Mouse (Mus musculus): ENCODE data around the gene Gdf11. TPM values are rescaled to one million over a fixed set of nuclear protein-coding genes. Genes with fewer than 3 reads are reported as not detected.
A peak's percentile ranks its signal among the peaks of the same experiment; 100 is the strongest.

The Gdf11 gene
- polyA plus RNA-seq, 1 experiment from 2014 or later: 8.2 TPM

DNA sequence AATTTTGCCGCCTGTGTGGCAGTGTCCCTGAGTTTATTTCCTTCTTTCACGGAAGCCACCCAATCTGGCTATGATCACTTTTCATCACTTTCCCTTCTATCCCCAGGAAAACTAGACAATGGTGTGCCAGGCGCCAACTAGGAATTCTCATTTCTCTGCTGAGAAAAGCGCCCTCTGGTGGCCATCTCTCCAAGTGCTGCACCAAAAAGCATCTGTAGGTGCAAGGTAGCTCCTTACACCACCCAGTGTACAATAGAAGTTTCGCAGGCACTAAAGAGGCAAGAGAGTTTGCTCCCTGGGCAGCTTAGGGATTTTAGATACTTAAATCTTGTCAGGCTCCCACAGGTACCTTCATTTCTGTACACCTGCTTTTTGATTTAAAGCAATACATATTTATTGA lies 21.7 kb upstream of the Gdf11 start:
- no peaks in the 10 kb centered on the region for H3K9me3 ChIP-seq (ENCODE audit: control insufficient read depth, low read length)
- no peaks in the 10 kb centered on the region for H3K4me1 ChIP-seq (ENCODE audit: control insufficient read depth, insufficient read depth, low read length)
- 10% methylated on average over 5 of the region's 5 CpGs for WGBS
- no peak overlapping the region; the same call in 1 of the 2 replicates for H3K27ac ChIP-seq (ENCODE audit: low read depth, low read length)
- no peak overlapping the region for H3K4me3 ChIP-seq (ENCODE audit: low read depth, low read length)
- H3K4me2 ChIP-seq (ENCODE audit: low read depth, low read length): no peak overlapping the region
- H3K36me3 ChIP-seq (ENCODE audit: control insufficient read depth, insufficient read depth, low read length): no peaks in the 10 kb centered on the region
- ATAC-seq (ENCODE audit: low read depth): peak; percentile 42
- no peak overlapping the region for H3K9ac ChIP-seq (replicated peaks; ENCODE audit: low read depth, low read length)
- no peaks in the 10 kb centered on the region; the same call in 1 of the 2 replicates for H3K27me3 ChIP-seq (ENCODE audit: control insufficient read depth, insufficient read depth, low read length)

DNA sequence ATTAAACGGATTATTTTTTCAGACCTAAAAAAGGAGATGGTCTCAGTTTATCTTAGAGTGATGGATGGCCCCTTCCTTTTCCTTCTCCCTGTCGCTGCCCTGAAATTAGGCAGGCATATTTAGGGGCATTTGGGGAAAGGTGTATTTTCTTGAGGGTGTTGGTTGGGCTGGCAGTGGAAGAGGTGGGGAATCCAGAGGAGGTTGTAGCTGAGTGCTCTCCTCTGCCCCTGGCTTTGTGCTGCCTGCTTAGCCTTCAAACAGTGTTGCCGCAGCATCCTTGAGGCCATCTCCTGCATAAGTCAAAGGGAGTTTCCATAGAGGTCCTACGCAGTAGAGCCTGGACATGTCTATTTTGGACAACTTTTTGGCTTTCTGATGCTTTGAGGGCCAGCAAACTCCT lies 21.3 kb upstream of the Gdf11 start:
- Histone ChIP-seq H3K9me3 (ENCODE audit: control insufficient read depth, low read length) (no peaks in the 10 kb centered on the region), H3K27ac (ENCODE audit: low read depth, low read length) (no peak overlapping the region)

GRCm38 (mm10) chr10:128912268-128912667 lies 20.8 kb upstream of the Gdf11 start:
- no peaks in the 10 kb centered on the region for H3K9me3 ChIP-seq (ENCODE audit: control insufficient read depth, low read length)
- no peaks in the 10 kb centered on the region; the same call in 1 of the 2 replicates for H3K27me3 ChIP-seq (ENCODE audit: control insufficient read depth, insufficient read depth, low read length)
- no peaks in the 10 kb centered on the region for H3K36me3 ChIP-seq (ENCODE audit: control insufficient read depth, insufficient read depth, low read length)
- no peak for ATAC-seq (ENCODE audit: low read depth)
- H3K27ac ChIP-seq (ENCODE audit: low read depth, low read length): no peak overlapping the region
- no peak overlapping the region for H3K4me2 ChIP-seq (ENCODE audit: low read depth, low read length)
- no peaks in the 10 kb centered on the region for H3K4me1 ChIP-seq (ENCODE audit: control insufficient read depth, insufficient read depth, low read length)
- H3K9ac ChIP-seq (replicated peaks; ENCODE audit: low read depth, low read length): no peak overlapping the region
- 91% methylated on average over 3 of the region's 4 CpGs for WGBS
- H3K4me3 ChIP-seq (ENCODE audit: low read depth, low read length): no peak overlapping the region

More for the DNA sequence above, 21.3 kb upstream of the Gdf11 start:
- Histone ChIP-seq H3K9ac (replicated peaks; ENCODE audit: low read depth, low read length) (no peak overlapping the region), H3K27me3 (ENCODE audit: control insufficient read depth, insufficient read depth, low read length) (no peaks in the 10 kb centered on the region; the same call in 1 of the 2 replicates), H3K4me3 (ENCODE audit: low read depth, low read length) (no peak overlapping the region), H3K4me1 (ENCODE audit: control insufficient read depth, insufficient read depth, low read length) (no peaks in the 10 kb centered on the region), H3K4me2 (ENCODE audit: low read depth, low read length) (no peak overlapping the region; the same call in 1 of the 2 replicates), H3K36me3 (ENCODE audit: control insufficient read depth, insufficient read depth, low read length) (no peaks in the 10 kb centered on the region)
- ATAC-seq (ENCODE audit: low read depth): no peak
- 85% methylated on average over 4 of the region's 4 CpGs for WGBS

- no peaks in the 10 kb centered on the region for H3K4me1 ChIP-seq (ENCODE audit: control insufficient read depth, insufficient read depth, low read length)
Observed at GRCm38 (mm10) chr10:128911430-128911829, 19.9 kb upstream of the Gdf11 start.

GRCm38 (mm10) chr10:128910066-128910841 lies 18.7 kb upstream of the Gdf11 start:
- ATAC-seq (ENCODE audit: low read depth): peak; percentile 33

More at GRCm38 (mm10) chr10:128911430-128911829, 19.9 kb upstream of the Gdf11 start:
- Histone ChIP-seq H3K4me2 (ENCODE audit: low read depth, low read length) (no peak overlapping the region), H3K9ac (replicated peaks; ENCODE audit: low read depth, low read length) (no peak overlapping the region), H3K4me3 (ENCODE audit: low read depth, low read length) (no peak overlapping the region), H3K36me3 (ENCODE audit: control insufficient read depth, insufficient read depth, low read length) (no peaks in the 10 kb centered on the region), H3K9me3 (ENCODE audit: control insufficient read depth, low read length) (no peaks in the 10 kb centered on the region), H3K27ac (ENCODE audit: low read depth, low read length) (no peak overlapping the region), H3K27me3 (ENCODE audit: control insufficient read depth, insufficient read depth, low read length) (no peaks in the 10 kb centered on the region; the same call in 1 of the 2 replicates)
- WGBS: 92% methylated on average over 6 of the region's 6 CpGs
- no peak for ATAC-seq (ENCODE audit: low read depth)

GRCm38 (mm10) chr10:128909567-128910028 lies 18.1 kb upstream of the Gdf11 start:
- Histone ChIP-seq H3K36me3 (ENCODE audit: control insufficient read depth, insufficient read depth, low read length) (no peaks in the 10 kb centered on the region), H3K27me3 (ENCODE audit: control insufficient read depth, insufficient read depth, low read length) (no peaks in the 10 kb centered on the region; the same call in 1 of the 2 replicates), H3K27ac (ENCODE audit: low read depth, low read length) (peak overlapping the region; percentile 48; the same call in 1 of the 2 replicates), H3K4me2 (ENCODE audit: low read depth, low read length) (peak overlapping the region; percentile 75), H3K4me1 (ENCODE audit: control insufficient read depth, insufficient read depth, low read length) (no peaks in the 10 kb centered on the region), H3K9me3 (ENCODE audit: control insufficient read depth, low read length) (no peaks in the 10 kb centered on the region), H3K4me3 (ENCODE audit: low read depth, low read length) (peak overlapping the region; percentile 67), H3K9ac (replicated peaks; ENCODE audit: low read depth, low read length) (peak overlapping the region; percentile 81)
- under 1% methylated on average over 28 of the region's 41 CpGs for WGBS
- ATAC-seq (ENCODE audit: low read depth): peak; percentile 56

More at GRCm38 (mm10) chr10:128910066-128910841, 18.7 kb upstream of the Gdf11 start:
- peak overlapping the region; percentile 67 for H3K4me3 ChIP-seq (ENCODE audit: low read depth, low read length)
- H3K4me2 ChIP-seq (ENCODE audit: low read depth, low read length): peak overlapping the region; percentile 75
- H3K9ac ChIP-seq (replicated peaks; ENCODE audit: low read depth, low read length): peak overlapping the region; percentile 81
- WGBS: 2% methylated on average over 57 of the region's 66 CpGs
- H3K4me1 ChIP-seq (ENCODE audit: control insufficient read depth, insufficient read depth, low read length): no peaks in the 10 kb centered on the region
- peak overlapping the region; percentile 48; the same call in 1 of the 2 replicates for H3K27ac ChIP-seq (ENCODE audit: low read depth, low read length)
- no peaks in the 10 kb centered on the region for H3K36me3 ChIP-seq (ENCODE audit: control insufficient read depth, insufficient read depth, low read length)
- H3K27me3 ChIP-seq (ENCODE audit: control insufficient read depth, insufficient read depth, low read length): no peaks in the 10 kb centered on the region; the same call in 1 of the 2 replicates
- H3K9me3 ChIP-seq (ENCODE audit: control insufficient read depth, low read length): no peaks in the 10 kb centered on the region

GRCm38 (mm10) chr10:128908778-128909448 lies 17.4 kb upstream of the Gdf11 start:
- H3K9me3 ChIP-seq (ENCODE audit: control insufficient read depth, low read length): no peaks in the 10 kb centered on the region
- no peak overlapping the region for H3K27ac ChIP-seq (ENCODE audit: low read depth, low read length)
- 0 out of 2 replicates have a peak overlapping the region, but pooled peaks have one; percentile 81 for H3K9ac ChIP-seq (replicated peaks; ENCODE audit: low read depth, low read length)

GRCm38 (mm10) chr10:128904812-128905211 lies 13.3 kb upstream of the Gdf11 start:
- H3K27me3 ChIP-seq (ENCODE audit: control insufficient read depth, insufficient read depth, low read length): no peaks in the 10 kb centered on the region; the same call in 1 of the 2 replicates
- no peaks in the 10 kb centered on the region for H3K4me1 ChIP-seq (ENCODE audit: control insufficient read depth, insufficient read depth, low read length)
- H3K27ac ChIP-seq (ENCODE audit: low read depth, low read length): no peak overlapping the region
- no peak overlapping the region for H3K4me2 ChIP-seq (ENCODE audit: low read depth, low read length)
- H3K9me3 ChIP-seq (ENCODE audit: control insufficient read depth, low read length): no peaks in the 10 kb centered on the region
- no peak overlapping the region for H3K4me3 ChIP-seq (ENCODE audit: low read depth, low read length)
- 77% methylated on average over 5 of the region's 5 CpGs for WGBS
- no peak overlapping the region for H3K9ac ChIP-seq (replicated peaks; ENCODE audit: low read depth, low read length)
- no peak for ATAC-seq (ENCODE audit: low read depth)
- H3K36me3 ChIP-seq (ENCODE audit: control insufficient read depth, insufficient read depth, low read length): no peaks in the 10 kb centered on the region

More at GRCm38 (mm10) chr10:128908778-128909448, 17.4 kb upstream of the Gdf11 start:
- peak overlapping the region; percentile 75 for H3K4me2 ChIP-seq (ENCODE audit: low read depth, low read length)
- no peaks in the 10 kb centered on the region for H3K4me1 ChIP-seq (ENCODE audit: control insufficient read depth, insufficient read depth, low read length)
- no peaks in the 10 kb centered on the region for H3K36me3 ChIP-seq (ENCODE audit: control insufficient read depth, insufficient read depth, low read length)
- no peak for ATAC-seq (ENCODE audit: low read depth)
- H3K27me3 ChIP-seq (ENCODE audit: control insufficient read depth, insufficient read depth, low read length): no peaks in the 10 kb centered on the region; the same call in 1 of the 2 replicates
- H3K4me3 ChIP-seq (ENCODE audit: low read depth, low read length): peak overlapping the region; percentile 67
- 60% methylated on average over 13 of the region's 13 CpGs for WGBS
